Mouse (Mus musculus) heart, embryonic 14.5 days (tissue): ENCODE data around the gene Mafk. TPM values are rescaled to one million over a fixed set of nuclear protein-coding genes. Genes with fewer than 3 reads are reported as not detected.
A peak's percentile ranks its signal among the peaks of the same experiment; 100 is the strongest.

ENCODE experiments used
- ATAC-seq: fragments of 200-750 bp; cut with Nextera tagmentation; 2 replicates; pipeline ENCODE4 v1.8.0; 2017; ENCODE audit warnings: low read depth, moderate TSS enrichment; ENCODE audit not compliant: insufficient number of reproducible peaks, insufficient read depth, low FRiP score
- H3K27ac ChIP-seq, 2 experiments: fragments of 200-500 bp in 1 of 2; fragments of 300-500 bp in 1 of 2; sonication (generic) in 1 of 2; replicated peaks in 1 of 2; 2 replicates each; pipeline ENCODE4 v1.5.1; 2012 to 2014; ENCODE audit warnings: low read depth in 2 of 2, low read length in 2 of 2, control low read depth in 1 of 2, mild to moderate bottlenecking in 1 of 2, mixed read lengths in 1 of 2; ENCODE audit not compliant: control insufficient read depth in 1 of 2, insufficient read depth in 1 of 2
- H3K27me3 ChIP-seq: fragments of 300-500 bp; sonication (generic); 2 replicates; pipeline ENCODE4 v1.6.1; 2014; ENCODE audit warnings: mild to moderate bottlenecking, low read length, control low read depth; ENCODE audit not compliant: control insufficient read depth, insufficient read depth
- H3K36me3 ChIP-seq: fragments of 300-500 bp; sonication (generic); 2 replicates; pipeline ENCODE4 v1.6.1; 2014; ENCODE audit warnings: mild to moderate bottlenecking, control low read depth, low read length, mixed read lengths; ENCODE audit not compliant: control insufficient read depth, insufficient read depth
- H3K4me1 ChIP-seq, 2 experiments: fragments of 200-500 bp in 1 of 2; fragments of 300-500 bp in 1 of 2; sonication (generic) in 1 of 2; 2 replicates each; pipeline ENCODE4 v1.6.1; 2012 to 2014; ENCODE audit warnings: low read length in 2 of 2, control low read depth in 1 of 2, mixed read lengths in 1 of 2; ENCODE audit not compliant: control insufficient read depth in 2 of 2, insufficient read depth in 2 of 2
- H3K4me2 ChIP-seq: fragments of 300-500 bp; sonication (generic); 2 replicates; pipeline ENCODE4 v1.6.1; 2014; ENCODE audit warnings: mild to moderate bottlenecking, low read length
- H3K4me3 ChIP-seq, 2 experiments: fragments of 200-500 bp in 1 of 2; fragments of 300-500 bp in 1 of 2; sonication (generic) in 1 of 2; 2 replicates each; pipeline ENCODE4 v1.5.1; 2012 to 2014; ENCODE audit warnings: low read length in 2 of 2, mild to moderate bottlenecking in 2 of 2, control low read depth in 1 of 2, low read depth in 1 of 2, moderate library complexity in 1 of 2; ENCODE audit not compliant: control insufficient read depth in 1 of 2, insufficient read depth in 1 of 2
- H3K9ac ChIP-seq: fragments of 300-500 bp; sonication (generic); 2 replicates; pipeline ENCODE4 v1.6.1; 2014; ENCODE audit warnings: mild to moderate bottlenecking, low read length
- H3K9me3 ChIP-seq: fragments of 300-500 bp; sonication (generic); 2 replicates; pipeline ENCODE4 v1.6.1; 2016; ENCODE audit warnings: low read length, control low read depth; ENCODE audit not compliant: control insufficient read depth
- WGBS: fragments of 180-500 bp; shearing (Covaris S2); extraction: QIAGEN DNeasy Blood & Tissue Kit; methylation state at CpG from one replicate; pipeline ENCODE4 v1.1.7; 2014; 5-methylcytosine and 5-hydroxymethylcytosine counted together
- polyA plus RNA-seq: library from polyadenylated mRNA; unstranded; fragments of >200 nt; fragmentation: Nextera tagmentation; extraction: Ambion mirVana; gene quantifications from 2 replicates; pipeline ENCODE4 v1.2.1, GENCODE M21; 2014

Mafk gene
- polyA plus RNA-seq, 1 experiment from 2014 or later, result 11.2 TPM

DNA sequence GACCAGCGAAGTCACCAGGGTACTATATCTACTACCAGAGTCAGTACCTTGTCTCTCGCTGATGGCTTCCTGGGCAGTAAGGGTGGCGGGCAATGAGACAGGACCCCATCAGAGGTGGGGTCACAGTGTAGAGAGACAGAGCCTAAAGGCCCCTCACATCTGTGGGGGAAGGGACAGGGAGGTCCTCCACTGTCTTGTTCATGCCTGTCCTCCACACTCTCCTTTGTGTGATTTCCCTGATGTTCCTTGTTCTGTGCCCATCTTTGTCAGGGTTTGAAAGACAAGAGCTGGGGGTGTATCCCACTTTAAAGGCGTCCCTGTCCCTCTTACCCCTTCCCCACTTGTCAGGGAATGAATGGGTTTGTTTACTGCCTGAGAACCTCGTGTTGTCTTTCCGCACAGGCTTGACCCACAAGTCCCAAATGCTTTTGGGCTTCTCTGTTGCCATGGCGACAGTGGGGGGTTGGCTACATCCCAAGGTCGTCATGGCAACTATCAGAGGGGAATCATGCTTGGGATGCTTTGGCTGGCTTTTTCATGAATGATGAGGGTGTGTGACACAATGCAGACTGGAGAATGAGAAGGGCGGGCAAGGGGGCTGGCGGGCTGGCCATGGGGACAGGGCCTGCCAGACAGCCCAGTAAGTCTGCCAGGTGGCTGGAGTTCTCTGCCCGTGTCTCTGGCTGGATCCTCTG, 6.3 kb downstream of the Mafk start:
- WGBS, result 18% methylated on average over 11 of the region's 11 CpGs
- Histone ChIP-seq H3K9me3 (no peaks in the 10 kb centered on the region), H3K4me2 (peak overlapping the region; percentile 58), H3K27me3 (no peaks in the 10 kb centered on the region), H3K36me3 (peaks cover 37% of the 10 kb centered on the region), H3K4me1 (peaks cover 62 to 77% of the 10 kb centered on the region in 2 experiments), H3K9ac (peak overlapping the region; percentile 75), H3K4me3 (peak overlapping the region; percentile 23 to 27; a peak in 3 of 4 replicates), H3K27ac (peak overlapping the region; percentile 94)
- peak; percentile 55 for ATAC-seq

DNA sequence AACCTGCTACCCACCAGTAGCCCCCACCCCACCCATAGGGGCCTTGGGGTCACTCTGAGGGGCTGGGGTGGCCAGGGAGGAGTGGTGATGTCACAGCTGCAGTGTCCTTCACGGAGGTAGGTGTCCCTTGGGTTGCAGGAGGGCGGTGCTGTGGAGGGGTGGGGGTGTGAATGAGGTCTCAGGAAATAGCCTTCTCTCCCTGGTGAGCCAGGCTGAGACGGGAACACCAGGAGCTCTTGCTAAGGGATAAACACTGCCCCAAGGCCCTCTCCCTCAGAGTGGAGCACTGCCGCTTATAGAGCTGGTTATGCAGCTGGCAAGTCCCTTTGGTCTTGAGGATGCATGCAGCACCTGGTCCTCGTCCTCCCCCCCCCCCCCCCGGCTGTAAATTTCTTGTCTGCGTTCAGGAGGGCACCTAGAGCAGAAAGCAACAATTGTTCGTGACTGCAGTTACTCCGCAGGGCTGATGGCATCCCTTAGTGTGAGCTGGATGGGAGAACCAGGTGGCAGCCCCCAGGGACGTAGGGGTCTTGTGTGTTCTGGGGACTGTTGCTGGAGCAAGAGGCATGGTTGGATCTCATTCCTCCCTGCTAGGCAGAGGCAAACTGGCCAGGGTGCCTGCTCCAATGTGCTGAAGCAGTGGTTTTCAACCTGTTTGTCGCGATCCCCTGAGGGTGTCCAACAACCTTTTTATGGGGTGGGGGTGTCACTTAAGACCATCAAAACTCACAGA, 7.0 kb downstream of the Mafk start:
- Histone ChIP-seq H3K27me3 (no peaks in the 10 kb centered on the region), H3K36me3 (peaks cover 40% of the 10 kb centered on the region), H3K4me3 (peak overlapping the region; percentile 20 to 23; a peak in 2 of 4 replicates), H3K27ac (peak overlapping the region; percentile 94), H3K4me1 (peaks cover 56 to 76% of the 10 kb centered on the region in 2 experiments), H3K4me2 (peak overlapping the region; percentile 58), H3K9me3 (no peaks in the 10 kb centered on the region), H3K9ac (peak overlapping the region; percentile 65)
- 42% methylated on average over 12 of the region's 12 CpGs for WGBS
- no peak for ATAC-seq

DNA sequence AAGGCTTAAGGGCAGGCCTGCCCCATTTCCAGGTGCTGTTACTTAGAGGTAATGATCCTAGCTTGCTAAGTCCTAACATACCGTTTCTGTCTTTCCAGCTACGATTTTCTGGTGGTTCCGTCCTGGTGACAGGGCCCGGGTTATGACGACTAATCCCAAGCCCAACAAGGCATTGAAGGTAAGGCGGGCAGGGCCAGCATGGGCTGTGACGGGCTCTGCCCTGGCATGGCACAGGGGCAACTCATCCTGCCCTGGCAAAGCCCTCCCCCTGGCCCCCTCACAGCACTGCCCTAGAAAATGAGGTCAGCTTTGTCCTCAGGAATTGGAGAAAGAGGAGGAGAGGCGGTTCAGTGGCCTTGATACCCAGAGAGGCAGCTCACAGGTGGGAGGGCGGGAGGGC, 7.7 kb downstream of the Mafk start:
- Histone ChIP-seq H3K9ac (peak overlapping the region; percentile 38; the same call in 1 of the 2 replicates), H3K36me3 (peaks cover 40% of the 10 kb centered on the region), H3K4me3 (no peak overlapping the region), H3K9me3 (no peaks in the 10 kb centered on the region), H3K4me1 (peaks cover 57 to 76% of the 10 kb centered on the region in 2 experiments), H3K27ac (peak overlapping the region in 1 of 2 experiments; percentile 94; a peak in 1 of 4 replicates), H3K4me2 (peak overlapping the region; percentile 58; the same call in 1 of the 2 replicates), H3K27me3 (no peaks in the 10 kb centered on the region)
- ATAC-seq, result no peak
- 87% methylated on average over 9 of the region's 9 CpGs for WGBS

DNA sequence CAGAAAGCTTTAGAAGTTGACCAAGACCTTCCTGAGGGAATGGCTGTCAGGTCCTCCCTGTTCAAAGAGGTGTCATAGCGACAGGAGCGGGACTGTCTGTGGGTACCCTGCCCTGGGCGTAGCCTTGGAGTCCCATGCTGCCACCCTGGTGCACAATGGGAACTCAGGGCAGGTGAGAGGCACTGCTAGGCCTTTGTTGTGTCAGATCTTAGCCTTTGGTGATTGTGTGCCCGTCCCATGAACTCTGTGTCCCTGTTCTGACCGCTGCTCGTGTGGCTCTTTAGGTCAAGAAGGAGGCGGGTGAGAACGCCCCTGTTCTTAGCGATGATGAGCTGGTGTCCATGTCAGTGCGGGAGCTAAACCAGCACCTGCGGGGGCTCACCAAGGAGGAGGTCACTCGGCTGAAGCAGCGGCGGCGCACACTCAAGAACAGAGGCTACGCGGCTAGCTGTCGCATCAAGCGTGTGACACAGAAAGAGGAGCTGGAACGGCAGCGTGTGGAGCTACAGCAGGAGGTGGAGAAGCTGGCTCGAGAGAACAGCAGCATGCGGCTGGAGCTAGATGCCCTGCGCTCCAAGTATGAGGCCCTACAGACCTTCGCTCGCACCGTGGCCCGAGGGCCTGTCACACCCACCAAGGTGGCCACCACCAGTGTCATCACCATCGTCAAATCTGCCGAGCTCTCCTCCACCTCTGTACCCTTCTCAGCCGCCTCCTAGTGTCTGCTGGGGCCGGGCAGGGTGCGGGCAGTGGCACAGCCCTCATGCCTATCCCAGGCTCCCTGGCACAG, 8.7 kb downstream of the Mafk start:
- peaks cover 40% of the 10 kb centered on the region for H3K36me3 ChIP-seq
- no peak overlapping the region for H3K9ac ChIP-seq
- H3K9me3 ChIP-seq, result no peaks in the 10 kb centered on the region
- no peak overlapping the region for H3K4me3 ChIP-seq
- 0 out of 4 replicates have a peak overlapping the region, but pooled peaks of 1 of the 2 experiments have one; percentile 37 for H3K27ac ChIP-seq
- ATAC-seq, result no peak
- H3K4me2 ChIP-seq, result no peak overlapping the region
- WGBS, result 89% methylated on average over 33 of the region's 33 CpGs
- H3K4me1 ChIP-seq, result peaks cover 54 to 75% of the 10 kb centered on the region in 2 experiments
- H3K27me3 ChIP-seq, result no peaks in the 10 kb centered on the region

DNA sequence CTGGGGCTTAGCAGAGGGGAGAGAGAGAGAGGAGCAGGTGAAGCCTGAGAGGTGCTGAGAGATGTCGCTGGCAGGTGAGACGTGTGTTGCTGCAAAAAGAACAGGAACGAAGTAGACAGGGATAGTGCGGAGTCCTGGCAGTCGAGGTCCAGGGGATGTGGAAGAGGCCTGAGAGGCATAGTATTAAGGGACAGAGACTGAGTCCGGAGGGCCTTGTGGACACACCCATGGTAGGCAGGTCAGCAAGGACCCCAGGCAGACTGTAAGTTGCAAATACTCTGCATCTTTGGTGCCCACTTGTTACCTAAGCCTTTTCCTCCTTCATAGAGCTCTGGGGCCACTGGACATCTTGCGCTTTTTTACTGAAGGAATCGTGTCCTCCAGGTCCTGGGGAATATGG, 9.9 kb downstream of the Mafk start:
- Histone ChIP-seq H3K27ac (no peak overlapping the region), H3K9ac (no peak overlapping the region)

DNA sequence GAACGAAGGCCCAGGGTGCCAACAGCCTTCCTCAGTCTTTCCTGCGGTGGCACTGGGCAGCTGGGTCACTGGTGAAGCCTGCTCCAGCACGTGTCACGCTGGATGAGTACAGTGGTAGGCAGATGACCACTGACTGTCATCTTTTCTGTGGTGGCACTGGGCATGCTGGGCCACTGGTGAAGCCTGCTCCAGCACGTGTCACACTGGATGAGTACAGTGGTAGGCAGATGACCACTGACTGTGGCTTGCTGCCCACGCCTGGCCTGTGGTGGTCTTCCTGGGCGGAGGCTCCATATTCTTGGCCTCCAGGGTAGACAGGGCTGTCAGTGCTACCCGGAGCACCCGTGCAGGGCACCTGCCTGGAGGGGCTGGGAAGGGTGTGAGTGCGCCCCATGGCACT, 10.6 kb downstream of the Mafk start:
- Histone ChIP-seq H3K27me3 (no peaks in the 10 kb centered on the region), H3K27ac (no peak overlapping the region), H3K9me3 (no peaks in the 10 kb centered on the region), H3K4me1 (peaks cover 37 to 56% of the 10 kb centered on the region in 2 experiments), H3K4me3 (no peak overlapping the region), H3K9ac (no peak overlapping the region), H3K4me2 (no peak overlapping the region), H3K36me3 (peaks cover 40% of the 10 kb centered on the region)
- WGBS, result 95% methylated on average over 10 of the region's 10 CpGs
- no peak for ATAC-seq

More for the DNA sequence above, 9.9 kb downstream of the Mafk start:
- H3K27me3 ChIP-seq, result no peaks in the 10 kb centered on the region
- H3K9me3 ChIP-seq, result no peaks in the 10 kb centered on the region
- H3K4me1 ChIP-seq, result peaks cover 43 to 62% of the 10 kb centered on the region in 2 experiments
- ATAC-seq, result no peak
- peaks cover 40% of the 10 kb centered on the region for H3K36me3 ChIP-seq
- H3K4me2 ChIP-seq, result no peak overlapping the region
- WGBS, result 81% methylated on average over 8 of the region's 8 CpGs
- H3K4me3 ChIP-seq, result no peak overlapping the region

DNA sequence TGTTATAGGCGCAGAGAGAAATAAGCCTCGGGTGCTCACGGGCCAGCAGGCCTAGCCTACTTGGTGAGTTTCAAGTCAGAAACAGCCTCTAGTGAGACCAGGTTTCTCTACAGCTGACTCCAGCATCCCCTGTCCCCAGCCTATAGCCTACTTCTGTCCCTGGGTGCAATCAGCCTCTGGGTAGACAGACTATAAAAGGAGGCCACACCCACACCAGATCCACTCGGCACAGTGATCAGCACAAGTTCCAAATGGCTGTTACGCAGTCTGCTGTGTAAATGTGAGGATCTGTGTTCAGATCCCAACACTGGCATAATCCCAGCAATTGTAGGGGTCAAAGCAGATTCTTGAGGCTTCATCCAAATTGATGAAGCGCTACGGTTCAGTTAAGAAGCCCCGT, 11.9 kb downstream of the Mafk start:
- Histone ChIP-seq H3K4me2 (no peak overlapping the region), H3K4me1 (peaks cover 25 to 43% of the 10 kb centered on the region in 2 experiments), H3K4me3 (no peak overlapping the region), H3K27ac (no peak overlapping the region; a peak in 1 of 4 replicates), H3K36me3 (peaks cover 40% of the 10 kb centered on the region), H3K9ac (no peak overlapping the region), H3K9me3 (no peaks in the 10 kb centered on the region), H3K27me3 (no peaks in the 10 kb centered on the region)
- WGBS, result 74% methylated on average over 8 of the region's 8 CpGs
- no peak for ATAC-seq
